Mouse (Mus musculus) embryonic facial prominence, embryonic 14.5 days (tissue): ENCODE measurements around the gene Slc35g3. TPM values are rescaled to one million over a fixed set of nuclear protein-coding genes. Genes with fewer than 3 reads are reported as not detected.
A peak's percentile ranks its signal among the peaks of the same experiment; 100 is the strongest.

Source experiments
- ATAC-seq: fragments of 200-750 bp; cut with Nextera tagmentation; 2 replicates; pipeline ENCODE4 v1.8.0; 2017; ENCODE audit warnings: low read depth, moderate number of reproducible peaks, moderate TSS enrichment
- DNase-seq: peaks from one replicate; pipeline ENCODE4 v3.0.0-alpha.2; 2015; ENCODE audit warnings: low spot score
- H3K27ac ChIP-seq: fragments of 300-500 bp; sonication (generic); replicated peaks from 2 replicates; pipeline ENCODE4 v1.5.1; 2014; ENCODE audit warnings: low read depth, mild to moderate bottlenecking, low read length, moderate library complexity
- H3K27me3 ChIP-seq: fragments of 300-500 bp; sonication (generic); replicated peaks from 2 replicates; pipeline ENCODE4 v1.6.1; 2014; ENCODE audit warnings: low read length; ENCODE audit not compliant: control insufficient read depth, insufficient read depth
- H3K36me3 ChIP-seq: fragments of 300-500 bp; sonication (generic); 2 replicates; pipeline ENCODE4 v1.6.1; 2014; ENCODE audit warnings: low read length, mixed read lengths; ENCODE audit not compliant: control insufficient read depth, insufficient read depth
- H3K4me1 ChIP-seq: fragments of 300-500 bp; sonication (generic); 2 replicates; pipeline ENCODE4 v1.6.1; 2014; ENCODE audit warnings: antibody characterized with exemption, low read length; ENCODE audit not compliant: control insufficient read depth, insufficient read depth
- H3K4me2 ChIP-seq: fragments of 300-500 bp; sonication (generic); 2 replicates; pipeline ENCODE4 v1.6.1; 2014; ENCODE audit warnings: low read depth, mild to moderate bottlenecking, low read length, moderate library complexity, mixed read lengths
- H3K4me3 ChIP-seq: fragments of 300-500 bp; sonication (generic); 2 replicates; pipeline ENCODE4 v1.5.1; 2014; ENCODE audit warnings: low read depth, mild to moderate bottlenecking, low read length
- H3K9ac ChIP-seq: fragments of 300-500 bp; sonication (generic); 2 replicates; pipeline ENCODE4 v1.6.1; 2014; ENCODE audit warnings: low read depth, mild to moderate bottlenecking, low read length, moderate library complexity, mixed read lengths
- H3K9me3 ChIP-seq: fragments of 300-500 bp; sonication (generic); 2 replicates; pipeline ENCODE4 v1.6.1; 2016; ENCODE audit warnings: low read length; ENCODE audit not compliant: control insufficient read depth
- WGBS: fragments of 180-500 bp; shearing (Covaris S2); extraction: QIAGEN DNeasy Blood & Tissue Kit; methylation state at CpG from one replicate; pipeline ENCODE4 v1.1.7; 2014; 5-methylcytosine and 5-hydroxymethylcytosine counted together
- polyA plus RNA-seq: library from polyadenylated mRNA; unstranded; fragments of >200 nt; fragmentation: Nextera tagmentation; extraction: Ambion mirVana; gene quantifications from 2 replicates; pipeline ENCODE4 v1.2.1, GENCODE M21; 2014

The Slc35g3 gene
- polyA plus RNA-seq, 1 experiment from 2014 or later, result not detected

- peaks cover 41% of the 10 kb centered on the region for H3K27me3 ChIP-seq
- 0 out of 2 replicates have a peak overlapping the region, but pooled peaks have one; percentile 34 for H3K27ac ChIP-seq
- peak overlapping the region; percentile 58 for H3K4me3 ChIP-seq
- H3K9ac ChIP-seq, result peak overlapping the region; percentile 64
- H3K4me1 ChIP-seq, result peaks cover 44% of the 10 kb centered on the region
- no peaks in the 10 kb centered on the region for H3K9me3 ChIP-seq
- peak; percentile 45 for ATAC-seq
- H3K4me2 ChIP-seq, result peak overlapping the region; percentile 97
- 1% methylated on average over 18 of the region's 33 CpGs for WGBS
- peak; percentile 91 for DNase-seq
- H3K36me3 ChIP-seq, result no peaks in the 10 kb centered on the region
Observed at GRCm38 (mm10) chr11:69802648-69803105, 40.9 kb upstream of the Slc35g3 start.

- Histone ChIP-seq H3K4me2 (peak within 1 kb of the TSS; percentile 97), H3K4me3 (peak within 1 kb of the TSS; percentile 58), H3K27me3 (peaks cover 47% of the 10 kb centered on the region), H3K9ac (peak within 1 kb of the TSS; percentile 64), H3K9me3 (no peaks in the 10 kb centered on the region), H3K4me1 (peaks cover 44% of the 10 kb centered on the region), H3K36me3 (no peaks in the 10 kb centered on the region), H3K27ac (peak within 1 kb of the TSS; percentile 80)
- no peak for ATAC-seq
- DNase-seq, result no peak
- 0% methylated on average over 15 of the region's 33 CpGs for WGBS
Observed at GRCm38 (mm10) chr11:69801379-69801977, 39.7 kb upstream of the Slc35g3 start, which contains the start of gene Fgf11. Gene Fgf11 (minus strand): TSS chr11:69801857.

GRCm38 (mm10) chr11:69800392-69801197 is 38.8 kb upstream of the Slc35g3 start:
- Histone ChIP-seq H3K4me3 (peak overlapping the region; percentile 58), H3K27ac (peak overlapping the region; percentile 80), H3K9me3 (no peaks in the 10 kb centered on the region), H3K9ac (peak overlapping the region; percentile 64), H3K4me2 (peak overlapping the region; percentile 97), H3K4me1 (peaks cover 48% of the 10 kb centered on the region), H3K36me3 (no peaks in the 10 kb centered on the region), H3K27me3 (peaks cover 43% of the 10 kb centered on the region)
- DNase-seq (peak; percentile 88), ATAC-seq (peak; percentile 58)
- WGBS, result 0% methylated on average over 33 of the region's 36 CpGs

- 0% methylated on average over 11 of the region's 11 CpGs for WGBS
- Histone ChIP-seq H3K27ac (peak overlapping the region; percentile 80), H3K9me3 (no peaks in the 10 kb centered on the region), H3K9ac (peak overlapping the region; percentile 64), H3K4me1 (peaks cover 47% of the 10 kb centered on the region), H3K4me2 (peak overlapping the region; percentile 97), H3K36me3 (no peaks in the 10 kb centered on the region), H3K4me3 (peak overlapping the region; percentile 58), H3K27me3 (peaks cover 38% of the 10 kb centered on the region)
- DNase-seq (peak; percentile 67), ATAC-seq (no peak)
Observed at GRCm38 (mm10) chr11:69800138-69800391, 38.3 kb upstream of the Slc35g3 start.

GRCm38 (mm10) chr11:69799394-69800137 is 37.8 kb upstream of the Slc35g3 start:
- Histone ChIP-seq H3K9me3 (no peaks in the 10 kb centered on the region), H3K4me1 (peaks cover 42% of the 10 kb centered on the region), H3K4me3 (peak overlapping the region; percentile 58), H3K36me3 (no peaks in the 10 kb centered on the region), H3K4me2 (peak overlapping the region; percentile 97), H3K27ac (peak overlapping the region; percentile 80), H3K27me3 (peaks cover 33% of the 10 kb centered on the region), H3K9ac (no peak overlapping the region; the same call in 1 of the 2 replicates)
- DNase-seq (no peak), ATAC-seq (no peak)
- 17% methylated on average over 12 of the region's 12 CpGs for WGBS

GRCm38 (mm10) chr11:69797924-69798323 is 36.2 kb upstream of the Slc35g3 start:
- Histone ChIP-seq H3K27ac (no peak overlapping the region), H3K9me3 (no peaks in the 10 kb centered on the region), H3K4me2 (no peak overlapping the region), H3K4me1 (peaks cover 28% of the 10 kb centered on the region), H3K27me3 (peaks cover 20% of the 10 kb centered on the region), H3K36me3 (no peaks in the 10 kb centered on the region), H3K4me3 (no peak overlapping the region), H3K9ac (no peak overlapping the region)
- WGBS, result 77% methylated on average over 7 of the region's 7 CpGs
- no peak for DNase-seq
- ATAC-seq, result no peak

GRCm38 (mm10) chr11:69795983-69796435 is 34.2 kb upstream of the Slc35g3 start:
- H3K27ac ChIP-seq, result no peak overlapping the region
- H3K9ac ChIP-seq, result peak overlapping the region; percentile 61
- H3K36me3 ChIP-seq, result no peaks in the 10 kb centered on the region
- peak overlapping the region; percentile 51 for H3K4me3 ChIP-seq
- ATAC-seq (no peak), DNase-seq (peak; percentile 63)
- H3K4me2 ChIP-seq, result peak overlapping the region; percentile 95
- peaks cover 12% of the 10 kb centered on the region; the same call in 1 of the 2 replicates for H3K27me3 ChIP-seq
- WGBS, result 3% methylated on average over 13 of the region's 13 CpGs
- no peaks in the 10 kb centered on the region for H3K9me3 ChIP-seq
- peaks cover 14% of the 10 kb centered on the region for H3K4me1 ChIP-seq

- Histone ChIP-seq H3K4me2 (peak within 1 kb of the TSS; percentile 95), H3K36me3 (no peaks in the 10 kb centered on the region), H3K27me3 (peaks cover 12% of the 10 kb centered on the region; the same call in 1 of the 2 replicates), H3K4me3 (peak within 1 kb of the TSS; percentile 51), H3K9ac (peak within 1 kb of the TSS; percentile 61), H3K4me1 (peaks cover 14% of the 10 kb centered on the region), H3K9me3 (no peaks in the 10 kb centered on the region), H3K27ac (peak within 1 kb of the TSS; percentile 70)
- ATAC-seq, result peak; percentile 98
- DNase-seq, result peak; percentile 99
- WGBS, result 3% methylated on average over 45 of the region's 52 CpGs
Observed at GRCm38 (mm10) chr11:69795168-69795982, 33.6 kb upstream of the Slc35g3 start, which contains the start of gene Chrnb1. Gene Chrnb1 (minus strand): TSS chr11:69795943.
